Mouse (Mus musculus) neural tube, embryonic 14.5 days (tissue): ENCODE data around the gene Ttl. TPM values are rescaled to one million over a fixed set of nuclear protein-coding genes. Genes with fewer than 3 reads are reported as not detected.

Experiments used
- ATAC-seq: fragments of 200-750 bp; cut with Nextera tagmentation; 2 replicates; pipeline ENCODE4 v1.8.0; 2017; ENCODE audit warnings: low read depth, mild to moderate bottlenecking, moderate TSS enrichment, moderate library complexity
- H3K27ac ChIP-seq: fragments of 300-500 bp; sonication (generic); 2 replicates; pipeline ENCODE4 v1.5.1; 2014; ENCODE audit warnings: low read depth, mild to moderate bottlenecking, control low read depth, low read length, moderate library complexity, mixed read lengths
- H3K27me3 ChIP-seq: fragments of 300-500 bp; sonication (generic); 2 replicates; pipeline ENCODE4 v1.6.1; 2014; ENCODE audit warnings: low read length; ENCODE audit not compliant: control insufficient read depth, insufficient read depth
- H3K36me3 ChIP-seq: fragments of 300-500 bp; sonication (generic); 2 replicates; pipeline ENCODE4 v1.6.1; 2014; ENCODE audit warnings: low read length, mixed read lengths; ENCODE audit not compliant: control insufficient read depth, insufficient read depth
- H3K4me1 ChIP-seq: fragments of 300-500 bp; sonication (generic); 2 replicates; pipeline ENCODE4 v1.6.1; 2014; ENCODE audit warnings: low read length; ENCODE audit not compliant: control insufficient read depth, insufficient read depth
- H3K4me2 ChIP-seq: fragments of 300-500 bp; sonication (generic); 2 replicates; pipeline ENCODE4 v1.6.1; 2014; ENCODE audit warnings: mild to moderate bottlenecking, low read depth, low read length, control low read depth
- H3K4me3 ChIP-seq: fragments of 300-500 bp; sonication (generic); 2 replicates; pipeline ENCODE4 v1.5.1; 2014; ENCODE audit warnings: low read depth, low read length, control low read depth, mixed read lengths
- H3K9ac ChIP-seq: fragments of 300-500 bp; sonication (generic); replicated peaks from 2 replicates; pipeline ENCODE4 v1.6.1; 2014; ENCODE audit warnings: low read depth, mild to moderate bottlenecking, control low read depth, low read length, mixed read lengths
- H3K9me3 ChIP-seq: fragments of 300-500 bp; sonication (generic); 2 replicates; pipeline ENCODE4 v1.6.1; 2016; ENCODE audit warnings: low read length; ENCODE audit not compliant: control insufficient read depth
- WGBS: fragments of 180-500 bp; shearing (Covaris S2); extraction: QIAGEN DNeasy Blood & Tissue Kit; methylation state at CpG from one replicate; pipeline ENCODE4 v1.1.7; 2014; 5-methylcytosine and 5-hydroxymethylcytosine counted together
- polyA plus RNA-seq: library from polyadenylated mRNA; unstranded; fragments of >200 nt; fragmentation: Nextera tagmentation; extraction: Ambion mirVana; gene quantifications from 2 replicates; pipeline ENCODE4 v1.2.1, GENCODE M21; 2014

Ttl gene
- polyA plus RNA-seq, 1 experiment from 2014 or later = 53.1 TPM

GRCm38 (mm10) chr2:129046846-129047196, 18.9 kb upstream of the Ttl start:
- H3K4me1 ChIP-seq = no peaks in the 10 kb centered on the region
- no peak overlapping the region for H3K4me2 ChIP-seq
- no peak overlapping the region for H3K9ac ChIP-seq
- ATAC-seq = no peak
- no peak overlapping the region for H3K4me3 ChIP-seq
- no peaks in the 10 kb centered on the region for H3K36me3 ChIP-seq
- no peak overlapping the region for H3K27ac ChIP-seq
- WGBS = 88% methylated on average over 4 of the region's 4 CpGs
- H3K9me3 ChIP-seq = no peaks in the 10 kb centered on the region
- H3K27me3 ChIP-seq = no peaks in the 10 kb centered on the region

- no peaks in the 10 kb centered on the region for H3K27me3 ChIP-seq
- no peak for ATAC-seq
- no peaks in the 10 kb centered on the region for H3K36me3 ChIP-seq
- no peak within 1 kb of the TSS for H3K4me2 ChIP-seq
- H3K9ac ChIP-seq = no peak within 1 kb of the TSS
- H3K9me3 ChIP-seq = no peaks in the 10 kb centered on the region
- 76% methylated on average over 8 of the region's 8 CpGs for WGBS
- H3K27ac ChIP-seq = no peak within 1 kb of the TSS
- no peaks in the 10 kb centered on the region for H3K4me1 ChIP-seq
- no peak within 1 kb of the TSS for H3K4me3 ChIP-seq
Observed at GRCm38 (mm10) chr2:129047811-129048210, 17.9 kb upstream of the Ttl start, which contains the start of gene Vinac1. Vinac1 (minus strand) TSS chr2:129048172.

- Histone ChIP-seq H3K4me1 (no peaks in the 10 kb centered on the region), H3K9ac (no peak overlapping the region), H3K36me3 (no peaks in the 10 kb centered on the region), H3K4me3 (no peak overlapping the region), H3K27ac (no peak overlapping the region), H3K27me3 (no peaks in the 10 kb centered on the region), H3K9me3 (no peaks in the 10 kb centered on the region), H3K4me2 (no peak overlapping the region)
- no peak for ATAC-seq
- WGBS = 66% methylated on average over 4 of the region's 4 CpGs
Observed at GRCm38 (mm10) chr2:129052451-129052983, 13.2 kb upstream of the Ttl start.

- no peaks in the 10 kb centered on the region for H3K27me3 ChIP-seq
- ATAC-seq = no peak
- WGBS = 81% methylated on average over 6 of the region's 6 CpGs
- no peaks in the 10 kb centered on the region for H3K36me3 ChIP-seq
- H3K4me1 ChIP-seq = no peaks in the 10 kb centered on the region
- no peak overlapping the region for H3K9ac ChIP-seq
- no peak overlapping the region for H3K4me2 ChIP-seq
- no peaks in the 10 kb centered on the region for H3K9me3 ChIP-seq
- H3K4me3 ChIP-seq = no peak overlapping the region
- H3K27ac ChIP-seq = no peak overlapping the region
Observed at GRCm38 (mm10) chr2:129055741-129056140, 10.0 kb upstream of the Ttl start.

GRCm38 (mm10) chr2:129056597-129056996, 9.1 kb upstream of the Ttl start:
- H3K4me3 ChIP-seq = no peak overlapping the region
- H3K27me3 ChIP-seq = no peaks in the 10 kb centered on the region
- H3K27ac ChIP-seq = no peak overlapping the region
- no peaks in the 10 kb centered on the region for H3K36me3 ChIP-seq
- H3K9ac ChIP-seq = no peak overlapping the region
- no peak for ATAC-seq
- no peaks in the 10 kb centered on the region for H3K9me3 ChIP-seq
- no peaks in the 10 kb centered on the region for H3K4me1 ChIP-seq
- no peak overlapping the region for H3K4me2 ChIP-seq
- 50% methylated on average over 9 of the region's 9 CpGs for WGBS

- H3K4me1 ChIP-seq = no peaks in the 10 kb centered on the region
- no peaks in the 10 kb centered on the region for H3K27me3 ChIP-seq
- WGBS = 97% methylated on average over 8 of the region's 8 CpGs
- H3K36me3 ChIP-seq = no peaks in the 10 kb centered on the region
- no peak for ATAC-seq
- H3K4me2 ChIP-seq = no peak overlapping the region
- H3K9ac ChIP-seq = no peak overlapping the region
- H3K27ac ChIP-seq = no peak overlapping the region
- no peak overlapping the region for H3K4me3 ChIP-seq
- no peaks in the 10 kb centered on the region for H3K9me3 ChIP-seq
Observed at GRCm38 (mm10) chr2:129057256-129057655, 8.5 kb upstream of the Ttl start.

- Histone ChIP-seq H3K27me3 (no peaks in the 10 kb centered on the region), H3K9ac (no peak overlapping the region), H3K36me3 (no peaks in the 10 kb centered on the region), H3K27ac (no peak overlapping the region), H3K4me2 (no peak overlapping the region), H3K4me1 (no peaks in the 10 kb centered on the region), H3K4me3 (no peak overlapping the region), H3K9me3 (no peaks in the 10 kb centered on the region)
- no peak for ATAC-seq
- 87% methylated on average over 6 of the region's 6 CpGs for WGBS
Observed at GRCm38 (mm10) chr2:129057920-129058361, 7.8 kb upstream of the Ttl start.

- Histone ChIP-seq H3K4me3 (no peak overlapping the region), H3K27ac (no peak overlapping the region), H3K9me3 (no peaks in the 10 kb centered on the region), H3K36me3 (no peaks in the 10 kb centered on the region), H3K9ac (no peak overlapping the region), H3K4me1 (no peaks in the 10 kb centered on the region), H3K27me3 (no peaks in the 10 kb centered on the region), H3K4me2 (no peak overlapping the region)
- no peak for ATAC-seq
- WGBS = 81% methylated on average over 10 of the region's 10 CpGs
Observed at GRCm38 (mm10) chr2:129061456-129062059, 4.2 kb upstream of the Ttl start.

GRCm38 (mm10) chr2:129066326-129066725, 584 bp downstream of the Ttl start:
- H3K27ac ChIP-seq = peak overlapping the region; percentile 78
- peaks cover 22% of the 10 kb centered on the region for H3K4me1 ChIP-seq
- peak overlapping the region; percentile 86 for H3K4me2 ChIP-seq
- peak overlapping the region; percentile 95 for H3K4me3 ChIP-seq
- peak; percentile 78 for ATAC-seq
- H3K36me3 ChIP-seq = peaks cover 6% of the 10 kb centered on the region; the same call in 1 of the 2 replicates
- no peaks in the 10 kb centered on the region for H3K27me3 ChIP-seq
- peak overlapping the region; percentile 87 for H3K9ac ChIP-seq
- H3K9me3 ChIP-seq = no peaks in the 10 kb centered on the region
- WGBS = under 1% methylated on average over 20 of the region's 20 CpGs
